Mouse (Mus musculus) v-Abl transformed pro-B cells (cell line): Measurements from ENCODE around the gene Syt9.

Experiments used
- in situ Hi-C, 2 experiments: fragments of 400-800 bp; cut with MboI; formaldehyde crosslinking; loops; one replicate each; pipeline ENCODE4 v1.15.1; 2025; ENCODE audit not compliant: unreplicated experiment in 2 of 2

The Syt9 gene

DNA sequence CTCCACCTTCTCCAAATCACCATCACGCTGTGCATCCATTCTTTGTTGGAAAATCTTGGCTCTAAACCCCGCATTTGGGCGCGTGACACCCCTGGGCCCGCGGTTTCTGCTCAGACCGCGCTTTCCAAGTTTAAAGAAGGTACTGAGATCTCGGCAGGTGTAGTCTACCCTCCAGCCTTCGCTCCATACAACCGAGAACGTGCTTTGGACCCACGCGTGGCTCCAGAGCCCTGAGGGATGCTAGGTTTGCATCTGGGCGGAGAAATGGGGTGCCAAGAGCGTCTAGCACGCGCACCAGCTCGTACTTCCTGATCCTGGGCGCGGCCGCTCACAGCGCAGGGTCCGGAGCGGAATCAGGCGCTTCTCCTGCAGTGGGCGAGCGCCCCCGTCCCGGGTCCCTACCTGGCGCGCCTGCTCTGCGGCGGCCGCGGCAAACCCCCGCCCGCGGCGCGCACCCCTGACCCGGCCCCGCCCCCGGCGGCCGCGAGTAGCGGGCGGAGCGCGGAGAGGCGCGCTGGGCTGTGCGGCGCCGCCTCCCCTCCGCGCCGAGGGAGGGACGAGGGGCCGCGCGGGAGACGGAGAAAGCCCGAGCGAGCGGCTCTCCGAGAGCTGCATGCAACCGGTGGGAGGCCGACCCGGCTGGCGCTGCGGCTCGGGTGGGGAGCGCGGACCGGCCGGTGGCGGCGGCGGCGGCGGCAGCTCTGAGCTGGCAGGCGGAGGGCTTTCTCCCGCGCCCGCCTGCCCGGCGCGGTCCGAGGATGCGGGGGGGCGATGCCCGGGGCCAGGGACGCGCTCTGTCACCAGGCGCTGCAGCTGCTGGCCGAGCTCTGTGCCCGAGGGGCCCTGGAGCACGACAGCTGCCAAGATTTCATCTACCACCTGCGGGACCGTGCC, at the start of gene Syt9:
Gene Syt9, plus strand, starts transcription at position 497 of the 894 bp plus-strand sequence.
- in situ Hi-C loops, result no loop called here

DNA sequence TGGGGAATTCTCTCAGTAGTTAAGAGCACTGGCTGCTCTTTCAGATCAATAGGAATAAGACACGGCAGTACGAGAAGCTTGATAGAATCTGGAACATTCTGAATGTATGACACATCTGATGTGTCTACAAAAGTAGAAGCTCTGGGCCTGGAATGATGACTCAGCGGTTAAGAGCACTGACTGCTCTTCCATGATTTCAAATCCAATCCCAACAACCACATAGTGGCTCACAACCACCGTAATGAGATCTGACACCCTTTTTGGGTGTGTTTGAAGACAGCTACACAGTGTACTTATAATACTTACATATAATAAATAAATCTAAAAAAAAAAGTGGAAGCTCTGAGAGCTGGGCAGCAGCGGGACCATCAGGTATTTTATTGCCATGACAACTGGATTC, 31.5 kb upstream of the Syt9 start:
- in situ Hi-C loops, result no loop called here

DNA sequence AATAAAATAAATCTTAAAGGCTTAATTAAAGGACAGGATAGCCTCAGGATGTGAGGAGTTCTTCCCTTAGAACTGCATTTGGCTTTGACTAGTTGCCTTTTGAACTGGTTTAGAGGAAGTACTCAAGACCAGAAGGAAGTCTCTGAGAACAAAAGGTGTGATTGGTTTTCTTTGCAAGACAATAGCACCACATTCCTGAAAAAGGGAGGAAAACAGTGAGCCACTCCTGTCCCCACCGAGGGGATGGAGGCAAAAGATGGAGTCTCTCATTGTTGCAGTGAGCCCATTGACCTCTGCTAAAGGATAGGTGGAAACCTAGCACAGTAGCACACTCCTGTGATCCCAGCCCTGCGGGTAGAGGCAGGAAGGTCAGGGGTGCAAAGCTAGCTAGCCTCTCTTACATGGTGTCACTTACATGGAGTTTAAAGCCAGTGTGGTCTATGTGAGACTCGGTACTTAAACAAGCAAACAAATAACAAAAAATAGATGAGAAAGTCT, 30.9 kb upstream of the Syt9 start:
- in situ Hi-C loops, result no loop called here

DNA sequence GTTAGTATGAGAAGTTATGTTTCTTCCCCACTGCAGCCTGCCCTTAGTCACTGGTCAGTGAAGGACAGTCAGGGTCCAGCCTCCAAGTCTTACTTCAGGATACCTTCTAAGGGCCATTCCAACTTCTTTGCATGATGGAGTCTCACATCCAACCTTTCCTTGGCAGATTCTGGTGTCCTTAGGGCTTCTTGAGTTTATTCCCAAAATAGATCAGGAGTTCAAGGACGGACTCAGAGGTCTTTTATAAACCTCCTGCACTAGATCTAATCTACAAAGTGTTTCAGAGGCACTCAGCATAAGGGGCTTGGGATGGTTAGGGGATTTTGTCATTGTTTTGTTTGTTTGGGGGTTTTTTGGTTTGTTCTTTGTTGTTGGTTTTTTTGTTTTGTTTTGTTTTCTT, 30.3 kb upstream of the Syt9 start:
- in situ Hi-C loops, result no loop called here

DNA sequence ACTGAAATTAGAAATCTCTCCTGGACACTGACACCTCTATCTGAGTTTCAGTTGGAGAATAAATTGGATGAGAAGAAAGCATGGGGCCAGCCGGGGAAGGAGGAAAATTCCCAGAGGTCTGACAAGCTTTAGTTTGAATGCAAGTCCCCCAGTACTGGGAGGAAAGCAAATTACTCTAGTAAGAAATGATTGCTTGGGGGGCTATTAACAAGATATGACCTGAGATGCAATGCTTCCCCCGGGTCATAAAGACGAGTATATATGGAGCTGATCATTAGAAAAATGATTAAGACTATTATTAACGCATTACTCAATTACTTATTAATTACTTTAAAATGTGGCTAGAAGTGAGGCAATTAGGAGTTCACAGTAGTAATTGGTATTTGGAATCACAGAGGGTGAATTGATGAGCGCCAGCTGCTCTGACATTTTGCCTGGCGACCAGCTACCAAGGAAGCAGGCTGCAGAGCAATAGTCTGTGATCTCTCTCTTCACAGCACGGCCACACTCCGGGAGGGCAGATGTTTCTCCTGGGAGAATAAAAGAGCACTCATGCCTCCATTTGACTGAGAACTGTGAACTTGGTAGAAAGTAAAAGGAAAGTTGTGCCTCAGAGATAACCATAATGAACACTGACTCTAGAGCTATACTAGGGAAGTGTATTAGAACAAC, 28.9 kb upstream of the Syt9 start:
- in situ Hi-C loops, result no loop called here

DNA sequence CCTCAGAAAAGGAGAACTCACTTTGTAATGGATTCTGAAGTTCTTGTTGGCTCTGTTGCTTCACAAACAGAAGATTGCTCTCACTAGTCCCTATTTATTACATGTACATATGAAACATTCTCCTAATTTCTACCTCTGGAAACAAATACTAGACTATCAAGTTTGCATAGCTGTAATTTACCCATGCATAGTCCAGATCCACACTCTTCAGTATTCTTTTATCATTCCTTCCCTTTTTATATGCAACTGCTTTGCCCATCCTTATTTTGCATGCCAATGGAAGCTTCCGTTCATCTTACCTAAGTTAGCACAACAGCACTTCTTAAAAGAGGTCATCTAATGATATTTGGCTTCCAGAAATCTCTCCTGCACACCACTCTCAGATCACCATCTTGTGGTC, 21.3 kb upstream of the Syt9 start:
- in situ Hi-C loops, result no loop called here

DNA sequence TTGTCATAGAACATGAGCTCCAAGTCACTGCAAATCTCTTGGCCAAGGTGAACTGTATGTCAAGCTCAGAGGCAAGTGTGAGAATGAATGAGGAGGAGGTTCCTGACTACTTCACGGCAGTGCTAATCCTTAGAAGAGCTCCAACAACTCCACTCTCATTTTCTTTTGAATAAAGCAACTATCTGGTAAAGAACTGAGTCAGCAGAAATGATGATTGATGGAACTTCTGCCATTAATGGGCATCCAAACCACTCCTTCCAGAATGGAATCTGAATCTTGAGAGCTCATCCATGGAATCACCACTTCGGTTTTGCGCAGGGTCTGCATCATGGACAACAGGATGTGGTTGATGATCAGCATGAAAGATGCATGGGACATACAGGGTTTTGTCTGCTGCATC, 8.4 kb upstream of the Syt9 start:
- in situ Hi-C loops, result no loop called here

DNA sequence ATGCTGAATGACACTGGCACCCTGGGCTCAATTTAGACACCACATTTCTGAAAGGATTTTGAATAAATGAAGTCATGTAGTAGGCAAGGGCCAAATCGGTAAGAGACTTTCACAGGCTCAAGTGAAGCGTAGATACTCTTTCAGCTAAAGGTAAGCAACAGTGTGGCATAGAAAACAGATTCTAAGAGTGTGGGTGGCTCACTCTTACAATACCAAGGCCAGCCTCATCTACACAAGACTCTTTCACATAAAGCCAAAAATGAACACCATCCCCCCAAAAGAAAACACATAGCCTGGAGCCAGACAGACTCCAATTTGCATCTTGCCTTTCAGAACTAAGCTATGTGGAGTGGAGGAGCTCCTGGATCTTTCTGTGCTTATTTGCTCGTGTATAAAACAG, 7.9 kb upstream of the Syt9 start:
- in situ Hi-C loops, result no loop called here

DNA sequence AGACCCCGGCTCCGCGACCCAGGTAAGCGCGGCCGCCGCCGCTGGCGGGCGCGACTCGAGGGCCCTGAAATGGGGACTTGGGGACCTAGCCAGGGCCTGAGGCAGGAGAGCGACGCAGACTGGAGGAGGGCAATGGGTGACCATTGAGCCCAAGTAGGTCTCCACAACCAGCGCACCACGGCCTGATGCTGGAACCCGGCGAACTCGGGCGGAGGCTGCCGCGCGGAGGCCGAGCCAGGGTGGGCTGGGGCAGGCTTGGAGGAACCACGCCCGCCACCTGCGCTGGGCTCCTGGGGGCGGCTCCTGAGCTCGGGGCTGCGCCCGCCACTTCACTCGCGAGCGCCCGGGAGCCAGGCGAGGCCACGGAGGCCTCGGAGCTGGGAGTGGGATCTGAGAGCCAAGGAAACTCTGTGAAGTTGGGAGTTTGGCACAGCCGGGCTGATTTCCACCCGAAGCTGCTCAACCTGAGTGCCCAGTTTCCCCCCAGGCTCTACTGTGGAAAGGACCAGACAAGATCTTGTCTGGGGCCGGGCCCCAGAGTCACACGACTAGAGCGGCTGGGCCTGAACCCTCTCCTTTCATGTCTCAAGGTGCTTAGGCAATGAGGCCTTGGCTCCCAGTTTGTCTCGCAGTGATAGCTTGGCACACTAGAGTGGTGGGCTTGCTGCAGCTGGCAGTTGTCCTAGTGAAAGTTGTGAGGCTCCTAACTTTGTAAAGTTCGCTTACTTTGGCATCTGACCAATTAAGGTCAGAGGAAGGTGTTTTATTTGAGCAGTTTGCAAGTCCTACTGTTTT, 795 bp downstream of the Syt9 start:
- in situ Hi-C loops, result no loop called here

DNA sequence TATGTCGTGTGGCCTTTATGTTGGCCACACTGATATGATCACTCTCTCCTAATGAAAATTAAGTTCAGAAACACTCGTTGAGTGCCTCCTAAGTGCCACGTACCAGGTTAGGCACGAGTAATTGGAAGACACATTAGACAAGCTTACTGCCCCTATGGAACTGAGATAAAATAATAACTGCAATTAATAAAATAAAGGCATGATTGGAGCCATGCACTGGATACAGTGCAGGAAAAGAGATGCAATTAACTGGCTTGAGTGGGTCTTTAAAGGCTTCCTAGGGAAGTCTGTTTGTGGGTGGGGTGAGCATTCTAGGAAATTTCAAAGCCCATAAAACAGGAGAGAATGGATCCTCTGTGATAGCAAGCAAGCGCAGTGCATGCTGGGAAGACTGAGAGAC, 10.0 kb downstream of the Syt9 start:
- in situ Hi-C loops, result no loop called here

DNA sequence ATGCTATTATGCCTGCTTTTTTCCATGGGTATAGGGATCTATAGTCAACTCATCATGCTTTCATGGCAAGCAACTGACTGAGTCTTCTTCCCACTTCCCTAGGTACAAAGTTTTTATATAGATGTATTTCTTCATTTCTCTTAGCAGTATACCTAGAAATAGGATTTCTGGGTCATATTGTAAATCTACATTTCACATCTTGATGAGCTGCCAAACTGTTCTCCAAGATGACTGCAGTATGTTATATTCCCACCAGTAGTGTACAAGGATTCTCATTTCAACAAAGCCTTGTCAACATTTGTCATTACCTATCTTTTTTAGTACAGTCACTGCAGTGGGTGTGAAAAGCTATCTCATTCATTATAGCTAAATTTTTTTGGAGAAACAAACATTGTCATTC, 19.1 kb downstream of the Syt9 start:
- in situ Hi-C loops, result no loop called here

DNA sequence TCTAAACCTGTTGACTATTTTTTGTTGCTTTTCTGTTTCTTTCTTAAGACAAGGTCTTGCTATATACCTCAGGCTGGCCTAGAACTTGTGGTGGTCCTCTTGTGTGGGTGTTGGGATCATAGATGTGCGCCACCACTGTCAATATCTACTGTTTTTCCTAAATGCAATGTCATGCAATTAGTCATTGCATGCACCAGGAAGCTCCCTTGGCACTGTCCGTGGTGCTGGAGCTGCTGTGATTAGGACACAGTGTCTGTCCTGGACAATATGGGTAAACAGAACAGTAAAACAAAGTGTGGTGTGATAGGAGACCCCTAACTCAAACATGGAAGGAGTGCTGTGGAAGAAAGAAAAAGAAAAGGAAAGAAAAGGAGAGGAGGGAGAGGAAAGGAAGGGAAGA, 22.2 kb downstream of the Syt9 start:
- in situ Hi-C loops, result no loop called here

DNA sequence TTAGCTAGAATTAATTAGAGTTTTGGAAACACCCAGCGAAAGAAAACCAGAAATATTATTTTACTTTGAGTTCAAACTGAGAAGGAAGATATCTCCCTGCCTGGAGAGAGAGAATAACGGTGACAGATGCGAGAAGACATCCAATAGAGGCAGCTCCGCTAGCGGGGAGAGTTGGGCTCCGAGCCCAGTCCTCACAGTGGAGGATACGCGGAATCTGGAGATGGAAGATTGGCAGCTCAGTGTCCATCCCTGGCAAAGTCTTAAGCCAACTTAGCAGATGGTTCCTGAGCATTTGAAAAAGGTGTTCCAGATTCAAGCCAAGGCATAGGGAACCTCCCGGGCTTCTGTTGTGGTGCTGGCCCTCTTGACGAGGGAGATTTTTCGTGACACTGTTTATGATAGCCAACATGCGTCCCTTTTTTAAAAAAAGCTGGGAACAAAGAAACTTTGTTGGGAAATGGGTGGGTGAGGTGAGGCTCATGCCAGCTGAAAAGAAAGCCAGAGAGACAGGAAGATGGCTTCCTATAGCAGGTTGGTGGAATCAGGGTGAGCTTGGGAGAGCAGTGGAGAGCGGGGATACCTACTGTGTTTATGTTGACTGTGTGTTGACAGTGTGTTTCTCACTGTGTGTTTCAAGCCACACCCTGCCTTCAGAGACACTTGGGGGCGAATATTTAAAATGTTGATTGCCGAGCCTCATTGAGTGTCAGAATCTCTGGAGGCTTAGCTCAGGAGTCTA, 29.7 kb downstream of the Syt9 start:
- in situ Hi-C loops, result no loop called here

DNA sequence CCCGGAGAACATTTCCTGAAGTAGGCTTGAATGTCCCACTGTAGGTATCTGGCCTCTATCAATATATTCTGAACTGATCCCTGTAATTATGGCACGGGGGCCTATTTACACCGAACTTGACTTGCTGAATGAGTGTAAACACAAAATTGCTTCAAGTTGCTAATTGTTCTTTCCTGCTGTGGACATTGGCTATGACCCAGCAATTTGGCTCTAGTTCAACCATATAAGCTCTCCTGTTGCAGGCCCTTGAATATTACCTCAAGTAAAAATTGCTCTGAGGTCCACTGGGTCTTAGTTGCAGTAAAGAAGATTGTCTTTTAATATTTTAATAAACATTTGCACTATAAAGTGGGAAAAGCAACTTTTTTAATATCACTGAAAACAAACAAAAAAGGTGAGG, 32.7 kb downstream of the Syt9 start:
- in situ Hi-C loops, result no loop called here

DNA sequence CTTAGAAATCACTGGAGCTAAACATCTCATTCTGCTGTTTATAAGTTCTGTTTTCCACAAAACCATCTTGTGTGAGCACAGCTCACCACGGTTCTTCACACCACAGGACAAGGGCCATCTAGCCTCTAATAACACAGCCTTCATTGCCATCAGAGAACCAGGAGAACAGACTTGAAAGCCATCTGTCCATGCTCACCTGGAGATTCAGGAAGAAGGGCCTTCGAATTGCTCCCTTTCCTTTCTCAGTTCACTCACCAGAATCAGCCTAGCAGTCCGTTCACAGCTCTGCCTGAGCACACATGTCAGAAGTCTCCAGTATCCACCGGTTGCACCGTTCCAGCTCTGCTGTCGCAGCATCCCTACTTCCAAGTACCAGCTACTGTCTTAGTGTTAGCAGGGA, 44.4 kb downstream of the Syt9 start:
- in situ Hi-C loops, result no loop called here

DNA sequence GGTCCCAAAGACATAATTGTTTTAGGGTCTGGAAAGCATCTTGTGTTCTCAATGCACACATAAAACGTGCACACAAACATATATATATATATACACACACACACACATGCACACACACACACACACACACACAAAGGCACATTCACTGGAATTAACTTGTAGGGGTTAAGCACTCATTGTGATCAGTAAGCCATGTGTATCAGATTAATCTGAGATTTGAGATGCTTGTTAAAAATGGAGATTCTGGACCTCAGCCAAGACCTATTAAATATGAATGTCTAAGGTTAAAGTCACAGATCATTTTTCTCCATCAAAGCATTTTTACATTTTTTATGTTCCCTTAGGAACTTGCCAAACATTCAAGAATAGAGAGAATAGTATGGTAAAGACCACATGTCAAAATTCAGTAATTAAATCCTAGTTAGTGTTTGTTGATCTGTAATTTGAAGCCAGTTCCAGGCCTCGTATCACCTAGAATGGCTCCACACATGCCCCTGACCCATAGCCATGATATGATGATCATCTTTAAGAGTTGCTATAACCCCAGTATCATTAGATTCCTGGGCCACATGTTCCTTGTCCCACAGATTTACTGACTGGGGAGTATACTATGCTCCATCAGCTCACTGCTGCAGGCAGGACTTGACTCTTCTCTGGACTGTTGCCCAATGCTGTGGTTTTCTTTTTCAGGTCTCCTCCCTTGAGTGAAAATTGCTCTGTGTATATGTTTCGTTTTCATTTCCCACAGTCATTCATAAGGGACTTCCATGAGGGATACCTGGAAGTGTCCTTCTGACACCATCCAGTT, 46.7 kb downstream of the Syt9 start:
- in situ Hi-C loops, result no loop called here

DNA sequence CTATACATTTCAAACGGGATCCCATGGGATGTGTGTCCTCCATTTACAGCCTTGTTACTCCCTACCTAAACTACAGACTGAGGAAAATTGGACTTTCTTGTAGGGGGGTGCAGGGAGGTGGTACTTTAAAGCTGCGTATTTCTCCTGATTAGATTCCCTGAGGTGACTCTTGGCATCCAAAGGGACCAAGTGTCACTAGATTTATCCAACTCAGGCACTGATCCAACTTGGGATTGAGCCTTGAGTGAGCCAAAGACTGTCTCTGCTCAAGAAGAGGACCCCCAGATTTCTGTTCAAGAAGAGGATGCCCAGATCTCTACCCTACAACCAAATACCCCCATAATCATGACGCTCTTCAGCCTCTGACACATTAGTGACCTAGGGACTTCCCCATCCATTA, 66.9 kb downstream of the Syt9 start:
- in situ Hi-C loops, result no loop called here

DNA sequence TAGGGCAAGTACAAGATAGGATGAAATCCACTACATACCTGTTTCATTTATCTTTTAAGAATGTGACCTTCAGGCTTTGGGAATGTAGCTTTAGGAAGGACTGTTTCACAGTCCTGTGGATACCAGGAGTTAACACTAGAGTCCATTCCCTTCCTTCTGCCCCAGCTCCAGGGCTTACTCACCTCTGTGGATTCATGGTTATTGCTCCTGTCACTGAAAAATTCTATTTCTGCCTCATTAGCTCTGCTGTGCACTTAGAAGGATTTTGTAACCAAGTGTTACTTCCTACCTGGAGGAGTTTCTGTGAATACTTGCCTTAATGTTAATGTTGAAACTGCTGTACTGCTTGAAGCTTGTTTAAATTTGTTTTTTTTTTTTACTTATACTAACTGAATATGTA, 74.1 kb downstream of the Syt9 start:
- in situ Hi-C loops, result no loop called here

DNA sequence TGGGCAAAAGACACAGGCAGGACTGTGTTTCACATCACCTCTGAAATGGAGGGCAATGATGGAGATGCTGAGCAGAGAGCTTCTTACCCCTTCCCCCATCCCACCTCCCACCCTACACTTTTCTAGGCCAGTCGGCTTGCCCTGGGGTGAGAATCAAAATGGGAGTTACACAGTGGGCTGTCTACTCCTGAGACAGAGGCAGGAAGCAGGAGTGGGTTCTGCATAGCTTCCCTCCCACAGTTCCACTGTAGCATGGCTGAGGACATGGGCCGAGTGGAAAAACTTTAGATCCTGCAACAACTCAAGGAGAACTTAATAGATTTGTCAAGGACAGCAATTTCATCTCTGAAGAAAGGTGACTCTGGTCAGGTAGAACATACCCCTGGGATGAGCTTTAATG, 84.1 kb downstream of the Syt9 start:
- in situ Hi-C loops, result no loop called here

DNA sequence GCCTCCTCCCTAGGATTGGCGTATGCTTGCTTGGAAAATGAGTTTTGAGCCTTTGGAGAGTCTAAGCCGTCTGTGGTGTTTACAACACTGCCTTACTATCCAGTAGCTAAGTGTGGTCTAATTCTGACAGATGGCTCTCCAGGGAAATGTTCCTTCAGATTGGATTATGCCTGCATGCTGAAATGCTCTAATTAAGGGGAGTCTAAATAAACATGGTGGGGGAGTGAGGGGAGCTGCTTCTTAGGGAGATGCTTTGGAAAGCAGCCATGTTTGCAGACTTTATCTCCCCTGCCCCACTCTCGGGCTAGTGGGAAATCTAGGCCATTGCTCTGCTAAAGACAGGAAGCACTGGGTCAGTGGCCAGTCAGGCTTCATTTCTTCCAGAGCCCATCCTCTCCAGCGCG, 84.6 kb downstream of the Syt9 start:
- in situ Hi-C loops, result no loop called here
